Mouse (Mus musculus) liver, postnatal 0 days (tissue): ENCODE data around the gene Natd1. TPM values are rescaled to one million over a fixed set of nuclear protein-coding genes. Genes with fewer than 3 reads are reported as not detected.

Source experiments
- ATAC-seq: fragments of 200-750 bp; cut with Nextera tagmentation; 2 replicates; pipeline ENCODE4 v1.8.0; 2017; ENCODE audit warnings: mild to moderate bottlenecking, moderate library complexity
- DNase-seq: peaks from one replicate; pipeline ENCODE4 v3.0.0-alpha.2; 2016
- H3K27ac ChIP-seq: fragments of 300-500 bp; sonication (generic); 2 replicates; pipeline ENCODE4 v1.5.1; 2014; ENCODE audit warnings: antibody characterized with exemption, moderate library complexity, mild to moderate bottlenecking, low read depth
- H3K27me3 ChIP-seq: fragments of 300-500 bp; sonication (generic); 2 replicates; pipeline ENCODE4 v1.6.1; 2014; ENCODE audit warnings: low read length, control low read depth, mixed read lengths; ENCODE audit not compliant: insufficient read depth
- H3K36me3 ChIP-seq: fragments of 300-500 bp; sonication (generic); replicated peaks from 2 replicates; pipeline ENCODE4 v1.6.1; 2014; ENCODE audit warnings: mild to moderate bottlenecking, control low read depth, low read length, moderate library complexity, mixed read lengths; ENCODE audit not compliant: insufficient read depth
- H3K4me1 ChIP-seq: fragments of 300-500 bp; sonication (generic); 2 replicates; pipeline ENCODE4 v1.6.1; 2014; ENCODE audit warnings: antibody characterized with exemption, mild to moderate bottlenecking, control low read depth; ENCODE audit not compliant: insufficient read depth
- H3K4me2 ChIP-seq: fragments of 300-500 bp; sonication (generic); 2 replicates; pipeline ENCODE4 v1.6.1; 2014; ENCODE audit warnings: low read depth, mild to moderate bottlenecking, low read length, moderate library complexity, mixed read lengths
- H3K4me3 ChIP-seq: fragments of 300-500 bp; sonication (generic); 2 replicates; pipeline ENCODE4 v1.5.1; 2014; ENCODE audit warnings: low read depth, low read length
- H3K9ac ChIP-seq: fragments of 300-500 bp; sonication (generic); replicated peaks from 2 replicates; pipeline ENCODE4 v1.6.1; 2014; ENCODE audit warnings: mild to moderate bottlenecking, moderate library complexity
- H3K9me3 ChIP-seq: fragments of 300-500 bp; sonication (generic); 2 replicates; pipeline ENCODE4 v1.6.1; 2016; ENCODE audit warnings: mild to moderate bottlenecking, control low read depth, low read length, mixed read lengths
- CTCF ChIP-seq: sonication (generic); IDR thresholded peaks from 2 replicates; pipeline ENCODE4 v1.5.1; 2016; ENCODE audit warnings: antibody characterized with exemption, low read depth
- EP300 ChIP-seq: IDR thresholded peaks from 2 replicates; pipeline ENCODE4 v1.6.1; 2016; ENCODE audit warnings: antibody characterized with exemption, low read depth, mild to moderate bottlenecking
- WGBS: fragments of 180-500 bp; shearing (Covaris S2); extraction: QIAGEN DNeasy Blood & Tissue Kit; methylation state at CpG from one replicate; pipeline ENCODE4 v1.1.7; 2014; ENCODE audit not compliant: insufficient replicate concordance; 5-methylcytosine and 5-hydroxymethylcytosine counted together
- polyA plus RNA-seq: library from polyadenylated mRNA; unstranded; fragments of >200 nt; fragmentation: Nextera tagmentation; extraction: Ambion mirVana; gene quantifications from 2 replicates; pipeline ENCODE4 v1.2.1, GENCODE M21; 2015

Gene Natd1
- polyA plus RNA-seq, 1 experiment from 2014 or later: 6.2 TPM

DNA sequence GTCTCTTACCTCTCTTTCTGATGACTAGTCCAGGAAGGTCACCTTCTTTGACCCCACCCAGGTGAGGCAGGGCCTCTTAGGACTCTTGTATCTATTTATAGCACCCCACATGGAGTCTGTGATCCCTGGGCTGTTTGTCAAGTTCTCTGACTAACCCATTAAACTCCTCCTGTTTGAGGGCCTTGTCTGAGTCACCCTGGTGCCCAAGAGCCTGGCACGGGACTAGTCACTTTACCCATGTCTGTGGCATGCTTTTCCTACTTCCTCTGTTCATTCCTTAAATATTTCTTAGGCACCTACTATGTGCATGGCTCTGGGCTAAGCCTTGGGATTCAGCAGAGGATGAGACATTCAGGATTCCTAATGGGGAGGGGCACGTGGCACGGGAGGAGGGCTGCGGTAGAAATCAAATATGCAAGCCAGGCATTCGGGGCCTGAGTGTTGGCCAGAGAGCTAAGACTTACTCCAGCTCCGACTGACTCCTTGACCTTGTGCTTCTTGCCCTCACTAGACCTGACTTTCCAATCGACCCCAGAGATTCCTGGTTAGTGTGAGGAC lies 16.3 kb upstream of the Natd1 start:
- Histone ChIP-seq H3K27ac (0 out of 2 replicates have a peak overlapping the region, but pooled peaks have one; percentile 44), H3K36me3 (peaks cover 3% of the 10 kb centered on the region; the same call in 1 of the 2 replicates), H3K4me3 (peak overlapping the region; percentile 96), H3K4me1 (peaks cover 51% of the 10 kb centered on the region), H3K27me3 (no peaks in the 10 kb centered on the region), H3K9me3 (no peaks in the 10 kb centered on the region), H3K4me2 (peak overlapping the region; percentile 78), H3K9ac (peak overlapping the region; percentile 99)
- WGBS: 17% methylated on average over 7 of the region's 7 CpGs
- TF ChIP-seq EP300 (no peak), CTCF (no peak)
- ATAC-seq (no peak), DNase-seq (no peak)

DNA sequence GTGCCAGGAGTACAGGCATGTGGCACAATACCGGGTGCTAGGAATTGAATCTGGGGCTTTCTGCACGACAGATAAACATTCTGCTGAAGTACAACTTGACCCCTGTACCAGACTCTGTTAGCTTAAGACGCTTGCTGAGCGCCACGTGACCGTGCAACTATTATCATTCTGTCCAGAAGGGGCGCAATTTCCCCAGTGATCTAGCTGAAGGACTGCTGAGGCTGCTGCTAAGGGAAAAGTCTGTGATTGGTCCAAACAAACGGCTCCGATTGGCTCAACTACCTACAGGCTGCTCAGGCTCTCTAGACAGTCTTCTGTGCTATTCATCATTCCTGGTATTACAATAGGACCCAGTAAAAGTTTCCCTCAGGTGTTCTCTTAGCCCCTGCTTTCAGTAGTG lies 12.7 kb upstream of the Natd1 start:
- peaks cover 47% of the 10 kb centered on the region for H3K4me1 ChIP-seq
- WGBS: 0% methylated on average over 9 of the region's 9 CpGs
- no peak overlapping the region for H3K9ac ChIP-seq
- H3K36me3 ChIP-seq: no peaks in the 10 kb centered on the region
- peak; percentile 54 for ATAC-seq
- peak overlapping the region; percentile 57 for H3K4me2 ChIP-seq
- H3K27ac ChIP-seq: 0 out of 2 replicates have a peak overlapping the region, but pooled peaks have one; percentile 49
- peak; percentile 92 for DNase-seq
- TF ChIP-seq EP300 (no peak), CTCF (peak; percentile 98)
- H3K9me3 ChIP-seq: no peaks in the 10 kb centered on the region
- H3K27me3 ChIP-seq: no peaks in the 10 kb centered on the region
- H3K4me3 ChIP-seq: no peak overlapping the region

DNA sequence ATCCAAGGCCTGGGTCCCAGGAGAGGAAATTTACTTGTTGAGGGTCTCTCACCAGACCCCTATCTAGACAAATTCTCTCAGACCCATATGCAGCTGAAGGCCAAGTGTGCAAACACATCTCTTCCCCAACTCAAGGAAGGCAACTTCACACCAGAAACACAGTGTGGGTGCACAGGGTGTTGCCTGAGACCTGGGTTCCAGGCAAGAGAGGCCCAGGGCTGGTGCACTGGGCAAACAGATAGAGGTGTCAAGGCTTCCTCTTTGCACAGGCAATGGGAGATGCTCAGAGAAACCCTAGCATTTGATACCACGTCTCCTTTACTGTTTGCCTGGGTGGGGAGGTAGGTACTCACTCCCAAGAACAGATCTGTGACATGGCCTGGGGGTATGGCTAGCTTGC lies 10.4 kb upstream of the Natd1 start:
- TF ChIP-seq EP300: no peak
- TF ChIP-seq CTCF: no peak
- H3K4me1 ChIP-seq: peaks cover 43% of the 10 kb centered on the region
- H3K27ac ChIP-seq: peak overlapping the region; percentile 57; the same call in 1 of the 2 replicates
- 0 out of 2 replicates have a peak, but pooled peaks have one; percentile 24 for ATAC-seq
- peak overlapping the region; percentile 21; the same call in 1 of the 2 replicates for H3K9ac ChIP-seq
- H3K4me3 ChIP-seq: no peak overlapping the region
- H3K4me2 ChIP-seq: peak overlapping the region; percentile 57
- H3K36me3 ChIP-seq: 0 out of 2 replicates have a peak, but pooled peaks cover 2% of the 10 kb centered on the region
- 59% methylated on average over 1 of the region's 1 CpGs for WGBS
- H3K9me3 ChIP-seq: no peaks in the 10 kb centered on the region
- DNase-seq: no peak
- H3K27me3 ChIP-seq: no peaks in the 10 kb centered on the region

DNA sequence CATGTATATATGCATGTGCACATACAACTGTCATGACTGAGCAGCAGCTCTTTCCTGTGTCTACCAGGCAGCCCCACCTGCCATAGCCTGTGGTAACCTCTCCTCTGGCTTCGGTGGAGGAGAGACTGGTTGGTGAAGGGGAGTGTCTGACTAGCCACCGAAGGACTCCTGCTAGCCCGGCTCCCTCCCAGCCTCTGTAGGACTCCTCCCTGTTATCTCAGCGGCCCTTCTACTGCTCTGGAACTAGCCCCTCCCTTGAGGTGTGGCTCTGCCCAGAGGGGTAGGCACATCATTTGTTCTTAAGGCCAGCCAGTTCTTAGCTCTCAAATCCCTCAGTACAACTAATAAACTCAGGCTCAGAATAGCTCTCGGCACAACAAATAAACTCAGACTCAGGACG lies 9.9 kb upstream of the Natd1 start:
- ATAC-seq (peak; percentile 85), DNase-seq (peak; percentile 67)
- Histone ChIP-seq H3K4me2 (peak overlapping the region; percentile 57), H3K27me3 (no peaks in the 10 kb centered on the region), H3K27ac (peak overlapping the region; percentile 57; the same call in 1 of the 2 replicates), H3K9me3 (no peaks in the 10 kb centered on the region), H3K4me3 (no peak overlapping the region), H3K4me1 (peaks cover 46% of the 10 kb centered on the region), H3K9ac (no peak overlapping the region), H3K36me3 (0 out of 2 replicates have a peak, but pooled peaks cover 2% of the 10 kb centered on the region)
- TF ChIP-seq CTCF (no peak), EP300 (no peak)
- 42% methylated on average over 6 of the region's 6 CpGs for WGBS

DNA sequence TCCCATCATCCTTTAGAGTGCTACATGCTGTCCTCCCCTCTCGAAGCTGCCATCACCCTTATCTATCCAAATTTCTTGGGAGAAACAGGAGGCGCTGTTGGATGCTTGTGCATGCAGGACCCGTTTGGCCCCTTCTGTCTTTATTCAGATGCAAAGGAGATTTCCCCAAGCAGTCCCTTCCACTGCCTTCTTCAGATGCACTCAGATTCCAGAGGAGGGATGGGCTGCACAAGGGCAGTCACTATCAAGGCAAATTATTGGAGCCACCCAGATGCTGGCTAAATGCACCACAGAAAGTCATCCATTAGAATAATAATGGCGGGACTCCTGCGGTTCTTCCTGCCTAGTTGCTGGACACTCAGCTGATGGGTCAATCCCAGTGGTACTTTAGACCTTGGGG lies 8.4 kb upstream of the Natd1 start:
- TF ChIP-seq EP300: no peak
- 89% methylated on average over 5 of the region's 5 CpGs for WGBS
- Histone ChIP-seq H3K36me3 (0 out of 2 replicates have a peak, but pooled peaks cover 2% of the 10 kb centered on the region), H3K27ac (no peak overlapping the region), H3K27me3 (no peaks in the 10 kb centered on the region), H3K4me1 (peaks cover 46% of the 10 kb centered on the region), H3K9ac (no peak overlapping the region), H3K4me3 (no peak overlapping the region), H3K9me3 (no peaks in the 10 kb centered on the region), H3K4me2 (0 out of 2 replicates have a peak overlapping the region, but pooled peaks have one; percentile 36)
- DNase-seq (no peak), ATAC-seq (no peak)

DNA sequence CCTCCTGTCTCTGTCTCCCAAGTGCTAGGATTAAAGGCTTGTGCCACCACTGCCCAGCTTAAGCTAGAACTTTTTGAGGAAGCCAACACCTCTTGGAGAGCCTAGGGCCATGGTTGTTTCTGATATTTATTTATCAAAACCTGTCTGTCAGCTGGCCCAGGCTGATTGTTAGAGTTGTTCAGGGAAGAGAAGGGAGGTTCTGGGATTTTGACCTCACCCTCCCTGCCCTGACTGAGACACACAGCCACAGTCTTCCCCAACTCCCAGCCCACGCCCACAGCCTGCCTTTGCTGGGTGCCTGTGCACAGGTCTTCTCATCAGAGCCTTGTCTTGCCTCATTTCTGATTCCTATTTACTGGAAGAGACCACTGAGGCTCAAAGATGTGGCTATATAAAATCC lies 7.6 kb upstream of the Natd1 start:
- Histone ChIP-seq H3K27me3 (no peaks in the 10 kb centered on the region), H3K4me3 (no peak overlapping the region), H3K4me2 (peak overlapping the region; percentile 36), H3K9ac (no peak overlapping the region; the same call in 1 of the 2 replicates), H3K36me3 (0 out of 2 replicates have a peak, but pooled peaks cover 2% of the 10 kb centered on the region), H3K9me3 (no peaks in the 10 kb centered on the region), H3K27ac (peak overlapping the region; percentile 29; the same call in 1 of the 2 replicates), H3K4me1 (peaks cover 41% of the 10 kb centered on the region)
- 64% methylated on average over 1 of the region's 1 CpGs for WGBS
- TF ChIP-seq EP300 (peak; percentile 53; the same call in 1 of the 2 replicates), CTCF (no peak)
- ATAC-seq (no peak), DNase-seq (no peak)
